Mouse (Mus musculus): ENCODE measurements at regions not wholly inside any gene's neighbourhood (a gene's known extent, or its start where the extent isn't known, plus 50 kb on each side); places are given as distances from the start of the nearest gene placed in this dataset.
A peak's percentile ranks its signal among the peaks of the same experiment; 100 is the strongest.

GRCm38 (mm10) chr1:118741286-118741685 lies 113.5 kb downstream of the Tfcp2l1 start:
- no peak overlapping the region for H3K27ac ChIP-seq
- H3K9me3 ChIP-seq: peaks cover 5% of the 10 kb centered on the region
- no peaks in the 10 kb centered on the region for H3K4me1 ChIP-seq (replicated peaks)
- H3K27me3 ChIP-seq (ENCODE audit: insufficient read depth, poor library complexity, severe bottlenecking): no peaks in the 10 kb centered on the region
- DNase-seq (ENCODE audit: low spot score): no peak
- no peak overlapping the region for H3K4me3 ChIP-seq
- no peaks in the 10 kb centered on the region for H3K36me3 ChIP-seq
- 95% methylated on average over 5 of the region's 5 CpGs for WGBS

DNA sequence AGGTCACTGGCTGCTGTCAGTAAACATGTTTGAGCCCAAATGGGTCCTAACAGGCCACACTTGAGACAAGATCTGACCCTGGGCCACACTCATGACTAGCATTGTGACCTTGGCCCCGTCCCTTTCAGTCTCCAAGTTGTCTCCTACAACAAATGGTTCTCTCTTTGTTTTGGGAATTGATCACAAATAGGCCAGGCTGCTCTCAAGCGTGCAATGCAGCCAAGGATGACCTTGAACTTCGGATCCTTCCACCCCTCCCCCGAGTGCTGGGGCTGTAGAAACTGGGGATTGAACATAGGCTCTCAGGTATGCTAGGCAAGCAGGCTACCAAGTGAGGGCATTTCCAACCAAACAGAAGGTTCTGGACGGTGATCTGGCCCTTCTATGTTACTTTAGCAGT lies 120.5 kb downstream of the Tfcp2l1 start:
- H3K27ac ChIP-seq: no peak overlapping the region
- no peak overlapping the region for H3K4me3 ChIP-seq
- H3K27me3 ChIP-seq (ENCODE audit: insufficient read depth, poor library complexity, severe bottlenecking): no peaks in the 10 kb centered on the region
- peaks cover under 1% of the 10 kb centered on the region for H3K9me3 ChIP-seq
- H3K4me1 ChIP-seq (replicated peaks): 0 out of 2 replicates have a peak, but pooled peaks cover 5% of the 10 kb centered on the region
- DNase-seq (ENCODE audit: low spot score): no peak
- 73% methylated on average over 5 of the region's 5 CpGs for WGBS
- H3K36me3 ChIP-seq: no peaks in the 10 kb centered on the region

DNA sequence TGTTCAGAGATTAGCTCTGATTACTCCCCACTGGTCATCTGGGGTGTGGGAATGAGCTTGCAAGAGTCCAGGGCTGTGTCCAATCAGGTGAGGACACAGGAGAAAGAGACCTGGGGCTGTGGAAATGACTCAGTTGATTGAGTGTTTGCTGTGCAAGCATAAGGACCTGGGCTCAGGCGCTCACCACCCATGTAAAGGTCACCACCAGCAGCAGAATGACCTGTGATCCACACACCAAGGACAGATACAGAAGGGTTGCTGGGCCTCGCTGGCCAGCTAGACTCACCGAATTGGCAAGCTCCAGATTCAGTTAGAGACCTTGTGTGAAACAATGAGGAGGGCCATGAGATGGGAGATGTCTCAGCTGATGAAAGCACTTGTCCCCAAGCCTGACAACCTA lies 125.1 kb downstream of the Tfcp2l1 start:
- Histone ChIP-seq H3K9me3 (no peaks in the 10 kb centered on the region), H3K4me3 (no peak overlapping the region), H3K27ac (no peak overlapping the region), H3K27me3 (ENCODE audit: insufficient read depth, poor library complexity, severe bottlenecking) (no peaks in the 10 kb centered on the region), H3K4me1 (replicated peaks) (no peaks in the 10 kb centered on the region), H3K36me3 (no peaks in the 10 kb centered on the region)
- DNase-seq (ENCODE audit: low spot score): no peak
- 88% methylated on average over 3 of the region's 3 CpGs for WGBS

- Histone ChIP-seq H3K27ac (no peak overlapping the region), H3K9me3 (no peaks in the 10 kb centered on the region), H3K4me3 (no peak overlapping the region), H3K36me3 (no peaks in the 10 kb centered on the region), H3K4me1 (replicated peaks) (no peaks in the 10 kb centered on the region; the same call in 1 of the 2 replicates), H3K27me3 (ENCODE audit: insufficient read depth, poor library complexity, severe bottlenecking) (no peaks in the 10 kb centered on the region)
- WGBS: 59% methylated on average over 9 of the region's 9 CpGs
- DNase-seq (ENCODE audit: low spot score): no peak
Observed at GRCm38 (mm10) chr1:118756171-118756865, 128.6 kb downstream of the Tfcp2l1 start.

- H3K4me1 ChIP-seq (replicated peaks): no peaks in the 10 kb centered on the region; the same call in 1 of the 2 replicates
- WGBS: 78% methylated on average over 4 of the region's 4 CpGs
- H3K4me3 ChIP-seq: no peak overlapping the region
- no peak overlapping the region for H3K27ac ChIP-seq
- no peak for DNase-seq (ENCODE audit: low spot score)
- no peaks in the 10 kb centered on the region for H3K27me3 ChIP-seq (ENCODE audit: insufficient read depth, poor library complexity, severe bottlenecking)
- no peaks in the 10 kb centered on the region for H3K9me3 ChIP-seq
- no peaks in the 10 kb centered on the region for H3K36me3 ChIP-seq
Observed at GRCm38 (mm10) chr1:118757340-118758030, 129.7 kb downstream of the Tfcp2l1 start.

DNA sequence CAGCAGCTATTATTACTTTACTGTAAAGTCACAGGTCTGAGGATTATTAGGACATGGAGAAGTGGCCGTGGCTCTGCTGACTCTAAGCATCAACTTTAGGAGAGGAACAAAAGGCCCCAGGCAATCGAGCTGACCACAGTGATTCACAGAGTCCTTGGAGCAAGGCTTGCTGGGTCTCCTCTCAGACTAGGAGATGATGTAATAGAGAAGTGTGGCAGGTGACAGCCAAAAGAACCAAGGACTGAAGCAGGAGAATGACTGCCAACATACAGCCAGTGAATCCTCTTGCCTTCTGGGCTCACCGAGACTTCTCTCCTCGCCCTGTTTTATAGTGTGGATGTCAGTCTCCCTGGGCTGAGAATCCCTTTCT lies 130.3 kb downstream of the Tfcp2l1 start:
- Histone ChIP-seq H3K4me1 (replicated peaks) (no peaks in the 10 kb centered on the region; the same call in 1 of the 2 replicates), H3K36me3 (no peaks in the 10 kb centered on the region), H3K27ac (no peak overlapping the region), H3K9me3 (no peaks in the 10 kb centered on the region), H3K27me3 (ENCODE audit: insufficient read depth, poor library complexity, severe bottlenecking) (no peaks in the 10 kb centered on the region), H3K4me3 (no peak overlapping the region)
- DNase-seq (ENCODE audit: low spot score): no peak
- WGBS: 75% methylated on average over 4 of the region's 4 CpGs

GRCm38 (mm10) chr1:118759141-118759932 lies 131.6 kb downstream of the Tfcp2l1 start:
- WGBS: 43% methylated on average over 7 of the region's 7 CpGs
- no peaks in the 10 kb centered on the region; the same call in 1 of the 2 replicates for H3K4me1 ChIP-seq (replicated peaks)
- DNase-seq (ENCODE audit: low spot score): peak; percentile 81
- H3K4me3 ChIP-seq: no peak overlapping the region
- no peaks in the 10 kb centered on the region for H3K9me3 ChIP-seq
- no peaks in the 10 kb centered on the region for H3K27me3 ChIP-seq (ENCODE audit: insufficient read depth, poor library complexity, severe bottlenecking)
- H3K27ac ChIP-seq: no peak overlapping the region
- no peaks in the 10 kb centered on the region for H3K36me3 ChIP-seq

GRCm38 (mm10) chr1:118765525-118765924 lies 137.8 kb downstream of the Tfcp2l1 start:
- peaks cover 9% of the 10 kb centered on the region; the same call in 1 of the 2 replicates for H3K27me3 ChIP-seq (ENCODE audit: insufficient read depth, poor library complexity, severe bottlenecking)
- no peaks in the 10 kb centered on the region for H3K36me3 ChIP-seq
- DNase-seq (ENCODE audit: low spot score): no peak
- 82% methylated on average over 9 of the region's 9 CpGs for WGBS
- no peak overlapping the region for H3K27ac ChIP-seq
- no peak overlapping the region for H3K4me3 ChIP-seq
- H3K4me1 ChIP-seq (replicated peaks): peaks cover 9% of the 10 kb centered on the region; the same call in 1 of the 2 replicates
- H3K9me3 ChIP-seq: no peaks in the 10 kb centered on the region

DNA sequence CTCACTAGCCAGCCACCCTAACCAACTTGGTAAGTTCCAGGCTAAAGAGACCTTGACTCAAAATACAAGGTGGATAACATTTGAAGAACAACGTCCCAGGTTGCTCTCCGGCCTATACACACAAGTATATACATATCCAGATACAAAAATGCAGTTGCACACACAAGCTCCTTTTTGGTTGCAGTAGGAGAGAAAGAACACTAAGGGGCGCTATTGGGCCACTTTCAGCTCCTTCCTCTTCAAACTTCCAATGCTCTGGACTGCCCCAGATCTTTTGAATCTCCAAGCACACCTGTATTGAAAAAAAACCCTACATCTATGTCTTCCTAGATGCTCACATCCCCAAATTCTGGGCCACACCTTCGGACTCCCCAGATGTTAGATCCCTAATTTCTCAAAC lies 141.1 kb downstream of the Tfcp2l1 start:
- peaks cover 9% of the 10 kb centered on the region; the same call in 1 of the 2 replicates for H3K4me1 ChIP-seq (replicated peaks)
- peaks cover 9% of the 10 kb centered on the region; the same call in 1 of the 2 replicates for H3K27me3 ChIP-seq (ENCODE audit: insufficient read depth, poor library complexity, severe bottlenecking)
- 29% methylated on average over 4 of the region's 4 CpGs for WGBS
- no peak overlapping the region for H3K27ac ChIP-seq
- H3K9me3 ChIP-seq: no peaks in the 10 kb centered on the region
- no peaks in the 10 kb centered on the region for H3K36me3 ChIP-seq
- no peak overlapping the region for H3K4me3 ChIP-seq
- peak; percentile 49 for DNase-seq (ENCODE audit: low spot score)

DNA sequence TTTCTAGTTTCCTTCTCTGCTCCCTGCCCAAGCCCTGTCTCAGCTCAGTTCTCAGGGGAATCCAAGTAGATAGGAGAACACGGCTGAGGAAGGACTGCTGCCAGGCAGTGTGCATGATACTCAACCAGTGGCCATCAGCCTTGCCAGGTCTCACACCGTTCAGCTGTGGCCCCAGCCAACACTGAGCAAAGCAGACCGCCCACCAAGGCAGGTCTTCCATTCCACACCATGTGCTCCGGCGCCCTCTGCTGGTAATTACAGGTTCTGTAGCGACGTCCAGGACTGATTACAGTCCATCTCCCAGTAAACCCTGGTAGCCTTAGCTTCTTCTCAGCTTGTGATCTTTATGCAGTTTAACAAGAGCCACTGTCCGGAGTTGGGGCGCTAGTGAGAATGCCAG lies 144.5 kb downstream of the Tfcp2l1 start:
- H3K27ac ChIP-seq: no peak overlapping the region
- H3K27me3 ChIP-seq (ENCODE audit: insufficient read depth, poor library complexity, severe bottlenecking): peaks cover 20% of the 10 kb centered on the region; the same call in 1 of the 2 replicates
- peak; percentile 73 for DNase-seq (ENCODE audit: low spot score)
- peaks cover 25% of the 10 kb centered on the region for H3K4me1 ChIP-seq (replicated peaks)
- H3K36me3 ChIP-seq: no peaks in the 10 kb centered on the region
- WGBS: 16% methylated on average over 9 of the region's 9 CpGs
- no peaks in the 10 kb centered on the region for H3K9me3 ChIP-seq
- H3K4me3 ChIP-seq: no peak overlapping the region

- H3K36me3 ChIP-seq: no peaks in the 10 kb centered on the region
- no peak overlapping the region for H3K4me3 ChIP-seq
- peak; percentile 65 for DNase-seq (ENCODE audit: low spot score)
- H3K9me3 ChIP-seq: no peaks in the 10 kb centered on the region
- H3K27ac ChIP-seq: peak overlapping the region; percentile 63
- 33% methylated on average over 10 of the region's 10 CpGs for WGBS
- H3K4me1 ChIP-seq (replicated peaks): peaks cover 17% of the 10 kb centered on the region
- H3K27me3 ChIP-seq (ENCODE audit: insufficient read depth, poor library complexity, severe bottlenecking): peaks cover 10% of the 10 kb centered on the region; the same call in 1 of the 2 replicates
Observed at GRCm38 (mm10) chr1:118776594-118777441, 149.1 kb downstream of the Tfcp2l1 start.

Data from hindbrain, embryonic 10.5 days (tissue).